Mouse (Mus musculus) erythroid progenitor cell, adult 5-6 weeks (primary cell): ENCODE measurements around the gene Tmc7. TPM values are rescaled to one million over a fixed set of nuclear protein-coding genes. Genes with fewer than 3 reads are reported as not detected.
A peak's percentile ranks its signal among the peaks of the same experiment; 100 is the strongest.

ENCODE experiments used
- ATAC-seq: replicated peaks from 2 replicates; pipeline ENCODE4 v1.8.0; 2016; ENCODE audit warnings: moderate number of reproducible peaks, mild to moderate bottlenecking, moderate TSS enrichment, inconsistent platforms; ENCODE audit not compliant: poor library complexity, low FRiP score, severe bottlenecking
- total RNA-seq, 2 experiments: library from RNA; stranded (forward) in 1 of 2; stranded (reverse) in 1 of 2; fragments of 150-400 nt in 1 of 2; fragments of 186-747, 209-891 nt in 1 of 2; gene quantifications; 2 replicates each; pipeline versions ENCODE4 v1.2.3 to v1.2.4; 2015 to 2017; ENCODE audit warnings: low replicate concordance in 2 of 2

Gene Tmc7
- total RNA-seq, 2 experiments from 2014 or later = 0.42 TPM; not detected in 1

GRCm38 (mm10) chr7:118592146-118592545 lies 7.6 kb upstream of the Tmc7 start:
- no peak for ATAC-seq

- ATAC-seq = no peak
Measured at GRCm38 (mm10) chr7:118590726-118591305, 6.3 kb upstream of the Tmc7 start.

GRCm38 (mm10) chr7:118585856-118586255 lies 1.3 kb upstream of the Tmc7 start:
- no peak for ATAC-seq

GRCm38 (mm10) chr7:118584926-118585325 lies 390 bp upstream of the Tmc7 start:
- no peak for ATAC-seq

GRCm38 (mm10) chr7:118583821-118584220 lies 715 bp downstream of the Tmc7 start:
- ATAC-seq = no peak

- ATAC-seq = no peak
Measured at GRCm38 (mm10) chr7:118579938-118580337, 4.6 kb downstream of the Tmc7 start.

- ATAC-seq = no peak
Measured at GRCm38 (mm10) chr7:118578269-118578668, 6.3 kb downstream of the Tmc7 start.

- ATAC-seq = no peak
Measured at GRCm38 (mm10) chr7:118572039-118572438, 12.5 kb downstream of the Tmc7 start.

GRCm38 (mm10) chr7:118571350-118571749 lies 13.2 kb downstream of the Tmc7 start:
- ATAC-seq = no peak

GRCm38 (mm10) chr7:118569121-118569543 lies 15.4 kb downstream of the Tmc7 start:
- ATAC-seq = no peak

- no peak for ATAC-seq
Measured at GRCm38 (mm10) chr7:118554290-118554689, 30.2 kb downstream of the Tmc7 start.

GRCm38 (mm10) chr7:118553881-118554280 lies 30.7 kb downstream of the Tmc7 start:
- ATAC-seq = no peak

GRCm38 (mm10) chr7:118547451-118547850 lies 37.1 kb downstream of the Tmc7 start:
- ATAC-seq = no peak

GRCm38 (mm10) chr7:118544128-118544527 lies 40.4 kb downstream of the Tmc7 start:
- ATAC-seq = no peak

- ATAC-seq = no peak
Measured at GRCm38 (mm10) chr7:118535076-118535475, 49.5 kb downstream of the Tmc7 start.

- ATAC-seq = no peak
Measured at GRCm38 (mm10) chr7:118534326-118534725, 50.2 kb downstream of the Tmc7 start.

- ATAC-seq = peak; percentile 97
Measured at GRCm38 (mm10) chr7:118533178-118533578, 51.4 kb downstream of the Tmc7 start, which contains the start of gene Coq7. TSS of gene Coq7 (minus strand) at chr7:118533356.

GRCm38 (mm10) chr7:118532519-118533177 lies 51.9 kb downstream of the Tmc7 start:
- ATAC-seq = peak; percentile 92

- no peak for ATAC-seq
Measured at GRCm38 (mm10) chr7:118526967-118527366, 57.6 kb downstream of the Tmc7 start.

- no peak for ATAC-seq
Measured at GRCm38 (mm10) chr7:118522077-118522476, 62.5 kb downstream of the Tmc7 start.

- no peak for ATAC-seq
Measured at GRCm38 (mm10) chr7:118519661-118520060, 64.9 kb downstream of the Tmc7 start.

GRCm38 (mm10) chr7:118518687-118519086 lies 65.8 kb downstream of the Tmc7 start:
- 0 out of 2 replicates have a peak, but pooled peaks have one; percentile 45 for ATAC-seq
